12 mouse cellular contexts compared by ENCODE assay signal in genomic region chr16:36665782-36666181, GRCm38 (mm10). TPM values are rescaled to one million over a fixed set of nuclear protein-coding genes. Genes with fewer than 3 reads are reported as not detected.
DNase-seq lines count a peak whose midpoint lies in the region; TF ChIP-seq lines count a peak whose summit lies in the region.
"Had no signal": no experiment of that assay in that cellular context is flagged by ENCODE, and none has a peak within 500 bp of the region (broad histone marks: within the 10 kb centered on the region; RNA-seq: fewer than 3 reads in every experiment).

Gene Cd86, minus strand, starts transcription at chr16:36666081.

- H3K79me2 ChIP-seq in heart, adult 2 months (replicated peaks; ENCODE audit: control insufficient read depth, insufficient read depth, low read length) = no peaks in the 10 kb centered on the region

- no peaks in the 10 kb centered on the region for H3K36me3 ChIP-seq in heart, adult 2 months (ENCODE audit: control insufficient read depth, insufficient read depth, low read length)
- H3K36me3 ChIP-seq: forebrain, embryonic 12.5 days; lung, embryonic 15.5 days; stomach, embryonic 15.5 days had no signal

- no peaks in the 10 kb centered on the region for H3K27me3 ChIP-seq in heart, adult 2 months (ENCODE audit: control insufficient read depth, insufficient read depth, low read length)
- H3K27me3 ChIP-seq: forebrain, embryonic 12.5 days; lung, embryonic 15.5 days; stomach, embryonic 15.5 days had no signal

- peak; percentile 21 to 44 for DNase-seq in heart, adult 2 months
- no peak for DNase-seq in heart, postnatal 4 days
- peak; percentile 40 for DNase-seq in CD4-positive helper T cell, adult 2 months (ENCODE audit: low read depth, low spot score)
- DNase-seq in heart, postnatal 36 days = peak; percentile 15 to 20
- peak; percentile 43 to 69 for DNase-seq in monocyte, adult 2 months (ENCODE audit: low read depth in 1 of 2, low spot score in 2 of 2)
- no peak for DNase-seq in left cerebral cortex, adult 9 months (ENCODE audit: low spot score in 2 of 2)
- no peak for DNase-seq in kidney, postnatal 25 days
- no peak for DNase-seq in left cerebral cortex, postnatal 4 days
- DNase-seq: adrenal gland, adult 8-10 months had no signal

- intact Hi-C loops in heart, adult 2 months (cut with DNase I) = no loop called here
- intact Hi-C loops in heart, postnatal 36 days (cut with DNase I) = no loop called here
- intact Hi-C loops in left cerebral cortex, postnatal 4 days (cut with DNase I) = no loop called here

- no peak within 1 kb of the TSS for H3K9ac ChIP-seq in heart, adult 2 months (ENCODE audit: low read depth, low read length)
- H3K9ac ChIP-seq: forebrain, embryonic 12.5 days; lung, embryonic 15.5 days; stomach, embryonic 15.5 days had no signal

- no peak for TF ChIP-seq CTCF in heart, adult 2 months (IDR thresholded peaks at IDR 0.05)

- H3K27ac ChIP-seq in heart, adult 2 months = no peak within 1 kb of the TSS
- H3K27ac ChIP-seq: forebrain, embryonic 12.5 days; lung, embryonic 15.5 days; stomach, embryonic 15.5 days had no signal

- WGBS in heart, adult 2 months = 76% methylated on average over 13 of the region's 13 CpGs

- TF ChIP-seq EP300 in heart, adult 2 months (IDR thresholded peaks at IDR 0.05; ENCODE audit: insufficient read depth, low read depth, low read length) = no peak

- H3K4me1 ChIP-seq in heart, adult 2 months (ENCODE audit: control insufficient read depth, insufficient read depth, low read length) = no peaks in the 10 kb centered on the region
- H3K4me1 ChIP-seq: forebrain, embryonic 12.5 days; lung, embryonic 15.5 days; stomach, embryonic 15.5 days had no signal

- no peak for TF ChIP-seq POLR2A in heart, adult 2 months (IDR thresholded peaks at IDR 0.05; ENCODE audit: insufficient read depth, low read depth, low read length)

- no peak within 1 kb of the TSS for H3K4me3 ChIP-seq in heart, adult 2 months
- H3K4me3 ChIP-seq: forebrain, embryonic 12.5 days; lung, embryonic 15.5 days; stomach, embryonic 15.5 days had no signal

RNA-seq across cellular contexts. Expression of gene Cd86, which starts in this region (rescaled TPM):
- total RNA-seq in heart, adult 2 months (2021) = 1 to 10 TPM; 1.1 to 1.4 TPM
- 1.00 and 1.9 TPM in 2 replicates for polyA plus RNA-seq in heart, adult 2 months (2012; rRNA removed)
- under 1 TPM; 0.62 to 0.65 TPM for total RNA-seq in heart, postnatal 4 days (2021)
- 1 to 10 TPM; 1.9 to 2.6 TPM for total RNA-seq in heart, postnatal 36 days (2021)
- 1 to 10 TPM in 1 of 2 experiments, under 1 TPM in 1; 0.62 to 1.0 TPM for total RNA-seq in left cerebral cortex, postnatal 4 days (2021)

Comparison
In these comparisons a context has a peak if more than half of its experiments do, and no peak if none do; other contexts are left out.
1. DNase-seq: peak in heart, adult 2 months (2 of 2), CD4-positive helper T cell, adult 2 months (single experiment), heart, postnatal 36 days (2 of 2) and monocyte, adult 2 months (2 of 2); none in heart, postnatal 4 days (single experiment), left cerebral cortex, adult 9 months (0 of 2), kidney, postnatal 25 days (0 of 2) and left cerebral cortex, postnatal 4 days (single experiment).